Mouse (Mus musculus): Measurements from ENCODE around the gene Prkar2b. TPM values are rescaled to one million over a fixed set of nuclear protein-coding genes. Genes with fewer than 3 reads are reported as not detected.

Gene Prkar2b
- total and polyA plus RNA-seq, 3 experiments: 2.5 to 6.1 (median 2.9) TPM

DNA sequence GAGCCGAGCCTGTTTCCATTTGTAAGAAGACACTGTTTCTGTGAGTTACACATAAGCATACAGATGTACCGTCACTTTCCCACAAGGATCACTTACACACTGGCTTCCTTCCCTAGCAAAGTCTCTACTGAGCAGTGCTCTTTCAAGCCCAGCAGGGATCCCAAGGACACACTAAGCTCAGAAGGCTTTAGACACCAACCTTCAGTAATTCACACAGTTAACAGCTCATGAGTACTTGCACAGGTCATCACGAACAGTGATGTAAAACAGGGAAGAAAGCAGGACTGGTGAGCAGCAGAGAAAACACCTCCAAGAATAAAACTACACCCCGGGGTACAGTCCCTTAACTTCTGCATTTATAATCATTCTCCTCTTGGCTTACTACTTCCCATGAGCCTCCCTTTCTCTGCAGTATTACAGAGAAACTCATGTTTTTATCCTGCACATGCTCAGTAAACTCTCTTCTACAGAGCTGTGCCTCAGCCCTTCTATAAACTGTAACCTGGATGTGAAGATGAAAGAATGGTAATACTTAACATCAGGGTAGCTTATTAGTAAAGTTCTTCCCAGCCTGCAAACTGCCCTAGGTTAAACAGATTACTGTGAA lies 122.6 kb downstream of the Prkar2b start:
- no peak overlapping the region for H3K9ac ChIP-seq (ENCODE audit: insufficient read depth, low read depth)
- no peaks in the 10 kb centered on the region for H3K27me3 ChIP-seq (replicated peaks)
- peaks cover 3% of the 10 kb centered on the region; the same call in 1 of the 2 replicates for H3K79me2 ChIP-seq (replicated peaks; ENCODE audit: control insufficient read depth, extremely low read depth, insufficient read depth, poor library complexity, severe bottlenecking)
- in situ Hi-C loops (cut with MboI; ENCODE audit: low pct_ligation_motif_present, low pct_unique_long_range_greater_than_20kb, low sequenced_read_pairs) (loop anchor here (25.0 kb wide), 1 partner anchor 426 kb away; no protein-coding TSS in a partner anchor), dilution Hi-C loops (cut with MboI; ENCODE audit: extremely low pct_ligation_motif_present, extremely low pct_unique_long_range_greater_than_20kb, low sequenced_read_pairs) (no loop called here)
- no peak overlapping the region for H3K4me2 ChIP-seq (ENCODE audit: insufficient read depth, low read depth, poor library complexity, severe bottlenecking)
- peaks cover 61 to 87% of the 10 kb centered on the region in 2 experiments for H3K36me3 ChIP-seq (replicated peaks in 1 of 2; ENCODE audit: control insufficient read depth in 1 of 2, insufficient read depth in 1 of 2, low read length in 1 of 2)
- H3K4me1 ChIP-seq (ENCODE audit: control insufficient read depth in 1 of 2, insufficient read depth in 2 of 2): no peaks in the 10 kb centered on the region
- no peak for DNase-seq (ENCODE audit: extremely low read depth)
- TF ChIP-seq ZMIZ1 (IDR thresholded peaks at IDR 0.05; ENCODE audit: low read depth, low read length) (no peak), CTCF (conservative IDR thresholded peaks at IDR 0.05 in 1 of 2, IDR thresholded peaks at IDR 0.05 in 1 of 2; ENCODE audit: low read depth in 2 of 2, low read length in 2 of 2) (no peak), MAX (IDR thresholded peaks at IDR 0.05; ENCODE audit: low read length) (no peak), CHD2 (IDR thresholded peaks at IDR 0.05; ENCODE audit: low read length) (no peak), ZNF384 (IDR thresholded peaks at IDR 0.05; ENCODE audit: low read depth, low read length) (no peak), BHLHE40 (IDR thresholded peaks at IDR 0.05; ENCODE audit: low read depth, low read length) (no peak), USF2 (conservative IDR thresholded peaks at IDR 0.05; ENCODE audit: low read depth, low read length) (no peak), POLR2A (IDR thresholded peaks at IDR 0.05; ENCODE audit: low read depth, low read length) (no peak), TBP (conservative IDR thresholded peaks at IDR 0.05; ENCODE audit: low read depth, low read length) (no peak), ZC3H11A (IDR thresholded peaks at IDR 0.05; ENCODE audit: low read depth, low read length) (no peak), PAX5 (IDR thresholded peaks at IDR 0.05; ENCODE audit: low read length) (no peak), JUND (conservative IDR thresholded peaks at IDR 0.05; ENCODE audit: low read depth, low read length) (no peak), ELF1 (IDR thresholded peaks at IDR 0.05; ENCODE audit: low read depth, low read length) (no peak), KAT2A (IDR thresholded peaks at IDR 0.05; ENCODE audit: insufficient replicate concordance, low read length) (no peak), SIN3A (IDR thresholded peaks at IDR 0.05; ENCODE audit: low read length) (no peak), MAZ (IDR thresholded peaks at IDR 0.05; ENCODE audit: low read depth, low read length) (no peak), CHD1 (IDR thresholded peaks at IDR 0.05; ENCODE audit: low read depth, low read length) (no peak), MAFK (IDR thresholded peaks at IDR 0.05; ENCODE audit: insufficient replicate concordance, low read length) (no peak), E2F4 (IDR thresholded peaks at IDR 0.05; ENCODE audit: insufficient replicate concordance, low read depth, low read length) (no peak)
- no peak overlapping the region for H3K4me3 ChIP-seq (replicated peaks in 1 of 3; ENCODE audit: low read depth in 2 of 3, low read length in 2 of 3, poor library complexity in 1 of 3)
- no peak overlapping the region for H3K27ac ChIP-seq (ENCODE audit: insufficient read depth, low read depth)
- no peaks in the 10 kb centered on the region for H3K9me3 ChIP-seq (replicated peaks; ENCODE audit: low read length)

DNA sequence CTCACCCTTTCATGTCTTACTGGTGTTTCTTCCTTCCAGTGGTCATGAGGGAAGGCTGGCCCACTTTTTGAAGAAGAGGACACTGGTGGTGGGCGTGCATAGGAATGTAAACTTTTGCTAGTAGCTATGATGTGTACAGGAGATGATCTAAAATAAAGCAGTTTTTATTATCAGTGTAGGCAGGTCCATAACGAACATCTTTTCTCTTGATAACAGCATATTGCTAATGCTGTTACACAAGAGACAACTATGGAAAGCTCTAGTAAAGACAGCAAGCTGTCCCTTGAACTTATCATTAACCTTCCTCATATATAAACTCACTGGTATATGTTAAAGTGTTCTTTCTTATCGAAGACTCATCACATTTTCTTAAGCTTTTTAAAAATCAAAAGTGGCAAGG lies 123.5 kb downstream of the Prkar2b start:
- H3K36me3 ChIP-seq (replicated peaks in 1 of 2; ENCODE audit: control insufficient read depth in 1 of 2, insufficient read depth in 1 of 2, low read length in 1 of 2): peaks cover 58 to 87% of the 10 kb centered on the region in 2 experiments
- H3K4me1 ChIP-seq (ENCODE audit: control insufficient read depth in 1 of 2, insufficient read depth in 2 of 2): no peaks in the 10 kb centered on the region
- H3K4me3 ChIP-seq (replicated peaks in 1 of 3; ENCODE audit: low read depth in 2 of 3, low read length in 2 of 3, poor library complexity in 1 of 3): no peak overlapping the region
- no peaks in the 10 kb centered on the region for H3K27me3 ChIP-seq (replicated peaks)
- no peak overlapping the region for H3K4me2 ChIP-seq (ENCODE audit: insufficient read depth, low read depth, poor library complexity, severe bottlenecking)
- 0 out of 2 replicates have a peak, but pooled peaks cover 3% of the 10 kb centered on the region for H3K79me2 ChIP-seq (replicated peaks; ENCODE audit: control insufficient read depth, extremely low read depth, insufficient read depth, poor library complexity, severe bottlenecking)
- no peak for DNase-seq (ENCODE audit: extremely low read depth)
- dilution Hi-C loops (cut with MboI; ENCODE audit: extremely low pct_ligation_motif_present, extremely low pct_unique_long_range_greater_than_20kb, low sequenced_read_pairs): no loop called here
- in situ Hi-C loops (cut with MboI; ENCODE audit: low pct_ligation_motif_present, low pct_unique_long_range_greater_than_20kb, low sequenced_read_pairs): loop anchor here (25.0 kb wide), 1 partner anchor 425 kb away; no protein-coding TSS in a partner anchor
- no peak overlapping the region for H3K27ac ChIP-seq (ENCODE audit: insufficient read depth, low read depth)
- no peak overlapping the region for H3K9ac ChIP-seq (ENCODE audit: insufficient read depth, low read depth)
- no peaks in the 10 kb centered on the region for H3K9me3 ChIP-seq (replicated peaks; ENCODE audit: low read length)
- TF ChIP-seq MAFK (IDR thresholded peaks at IDR 0.05; ENCODE audit: insufficient replicate concordance, low read length) (no peak), ZC3H11A (IDR thresholded peaks at IDR 0.05; ENCODE audit: low read depth, low read length) (no peak), TCF12 (IDR thresholded peaks at IDR 0.05; ENCODE audit: low read depth, low read length) (no peak), ZKSCAN1 (IDR thresholded peaks at IDR 0.05; ENCODE audit: borderline replicate concordance, low read depth, low read length) (no peak), GABPA (IDR thresholded peaks at IDR 0.05; ENCODE audit: insufficient replicate concordance, low read depth, low read length) (no peak), JUND (conservative IDR thresholded peaks at IDR 0.05; ENCODE audit: low read depth, low read length) (no peak), MEF2A (IDR thresholded peaks at IDR 0.05; ENCODE audit: borderline replicate concordance, low read depth, low read length) (no peak), ELF1 (IDR thresholded peaks at IDR 0.05; ENCODE audit: low read depth, low read length) (no peak), RCOR1 (conservative IDR thresholded peaks at IDR 0.05; ENCODE audit: low read depth, low read length) (no peak), KAT2A (IDR thresholded peaks at IDR 0.05; ENCODE audit: insufficient replicate concordance, low read length) (no peak), EP300 (IDR thresholded peaks at IDR 0.05; ENCODE audit: low read length) (no peak), SMC3 (IDR thresholded peaks at IDR 0.05; ENCODE audit: low read depth, low read length) (no peak), USF2 (conservative IDR thresholded peaks at IDR 0.05; ENCODE audit: low read depth, low read length) (no peak), PAX5 (IDR thresholded peaks at IDR 0.05; ENCODE audit: low read length) (no peak), UBTF (IDR thresholded peaks at IDR 0.05; ENCODE audit: low read depth, low read length) (no peak), MYC (IDR thresholded peaks at IDR 0.05; ENCODE audit: low read depth, low read length) (no peak)
